Mouse (Mus musculus) bone marrow macrophage, adult 2 months (primary cell): ENCODE measurements around the gene Tmed2.

Experiments used
- CTCF ChIP-seq: IDR thresholded peaks from 2 replicates; pipeline ENCODE4 v1.5.1; 2012; ENCODE audit warnings: low read depth, mild to moderate bottlenecking, low read length, moderate library complexity
- POLR2A ChIP-seq: IDR thresholded peaks from 2 replicates; pipeline ENCODE4 v1.6.1; 2012; ENCODE audit warnings: mild to moderate bottlenecking, low read depth, low read length, borderline replicate concordance

- TF ChIP-seq POLR2A (no peak), CTCF (no peak)
Measured at GRCm38 (mm10) chr5:124541602-124541973, 1.1 kb downstream of the Tmed2 start.
